Mouse (Mus musculus): Measurements from ENCODE around the gene Ptprs.

GRCm38 (mm10) chr17:56510473-56510969 is 34.2 kb upstream of the Ptprs start:
- no peak for TF ChIP-seq CHD1 (IDR thresholded peaks at IDR 0.05; ENCODE audit: low read depth, low read length)
- no peak for TF ChIP-seq GABPA (IDR thresholded peaks at IDR 0.05; ENCODE audit: low read depth, low read length)
- TF ChIP-seq CTCF (IDR thresholded peaks at IDR 0.05 in 2 of 3, conservative IDR thresholded peaks at IDR 0.05 in 1 of 3; ENCODE audit: control insufficient read depth in 1 of 3, insufficient read depth in 1 of 3, low read depth in 2 of 3, low read length in 3 of 3, poor library complexity in 1 of 3, severe bottlenecking in 1 of 3) = no peak
- TF ChIP-seq ZKSCAN1 (IDR thresholded peaks at IDR 0.05; ENCODE audit: low read depth, low read length) = no peak
- TF ChIP-seq EP300 (IDR thresholded peaks at IDR 0.05; ENCODE audit: low read depth in 1 of 2, low read length in 2 of 2) = no peak
